Mouse (Mus musculus): ENCODE data around the gene Map6.

DNA sequence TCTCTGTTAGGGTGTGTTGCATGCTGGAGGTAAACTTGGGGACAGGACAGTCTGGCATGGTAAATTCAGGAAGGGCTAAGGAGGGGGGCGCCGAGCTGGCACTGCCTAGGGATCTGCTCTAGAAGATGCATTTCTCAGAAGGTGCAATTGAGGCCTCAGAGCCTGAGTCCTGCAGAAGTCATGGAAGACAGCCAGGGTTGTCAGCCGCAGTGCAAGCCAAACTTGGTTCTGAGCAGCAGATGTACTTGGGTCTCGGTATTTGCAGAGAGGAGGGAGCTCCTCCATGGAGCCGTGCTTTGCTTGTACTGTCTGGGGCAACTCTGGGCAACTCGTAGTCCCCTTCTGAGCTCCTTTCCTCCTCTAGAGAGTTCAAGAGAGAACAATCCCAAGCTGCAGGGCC lies 58.9 kb downstream of the Map6 start:
- no peak for TF ChIP-seq GATA1 (IDR thresholded peaks at IDR 0.05; ENCODE audit: borderline replicate concordance, low read length)
- no peak for TF ChIP-seq FLI1 (IDR thresholded peaks at IDR 0.05; ENCODE audit: low read length)

Data from megakaryocyte, embryonic 14.5 days (primary cell).